Mouse (Mus musculus): Measurements from ENCODE around the gene Frem1.

The Frem1 gene

DNA sequence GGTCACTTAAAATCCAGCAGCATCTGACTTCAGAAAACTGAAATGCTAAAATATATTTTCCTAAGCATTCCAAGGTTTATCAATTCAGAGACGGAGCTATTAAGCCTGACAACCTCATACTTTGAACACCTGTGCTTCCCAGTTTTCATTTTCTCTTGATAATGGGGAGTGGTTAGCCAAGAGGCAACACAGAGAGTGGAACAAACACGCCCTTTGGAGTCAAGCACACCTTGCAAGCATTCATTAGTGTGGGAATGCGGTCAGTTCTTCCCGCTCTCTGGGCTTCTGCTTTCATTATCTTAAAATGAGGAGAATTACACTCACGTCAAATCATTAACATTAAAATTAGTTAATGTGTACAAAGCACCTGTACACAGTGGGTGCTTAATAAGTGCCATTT lies 122.1 kb downstream of the Frem1 start:
- DNase-seq (ENCODE audit: low spot score), result no peak

DNA sequence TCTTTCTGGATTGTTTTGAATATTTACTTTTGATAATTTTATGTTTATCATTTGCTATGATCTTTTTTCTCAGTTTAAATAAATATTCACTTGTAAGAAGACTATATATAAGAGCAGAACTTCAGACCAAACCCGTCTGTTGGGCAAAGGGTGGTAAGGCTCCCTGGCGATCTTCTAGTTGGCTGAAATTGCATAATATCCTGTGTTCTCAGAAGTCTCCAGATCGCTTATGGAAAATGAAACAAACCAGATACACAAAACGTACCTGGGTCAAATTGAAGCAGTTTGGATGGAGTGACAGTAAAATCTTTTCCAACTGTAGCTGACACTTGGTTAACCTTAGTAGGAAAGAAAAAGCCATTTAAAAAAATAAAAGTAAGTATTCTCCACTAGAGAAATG lies 130.2 kb downstream of the Frem1 start:
- no peak for DNase-seq (ENCODE audit: low spot score)

DNA sequence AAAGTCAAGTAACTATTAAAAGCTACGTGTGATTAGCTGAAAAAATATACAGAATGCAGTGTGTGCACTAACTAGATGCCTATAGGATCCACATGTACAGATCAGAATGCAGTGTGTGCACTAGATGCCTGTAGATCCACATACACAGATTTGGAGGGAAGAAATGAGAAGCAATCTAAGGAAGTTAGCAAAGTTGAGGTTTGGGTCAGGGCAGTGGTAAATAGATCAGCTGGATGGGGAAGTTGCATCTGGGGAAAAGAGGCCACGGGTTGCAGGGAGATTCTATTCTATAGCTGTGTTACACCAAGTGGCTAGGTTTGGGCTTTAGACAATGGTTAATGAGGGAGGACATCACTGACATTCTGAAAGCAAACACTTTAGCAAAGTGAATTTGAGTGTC lies 133.5 kb downstream of the Frem1 start:
- DNase-seq (ENCODE audit: low spot score), result no peak

DNA sequence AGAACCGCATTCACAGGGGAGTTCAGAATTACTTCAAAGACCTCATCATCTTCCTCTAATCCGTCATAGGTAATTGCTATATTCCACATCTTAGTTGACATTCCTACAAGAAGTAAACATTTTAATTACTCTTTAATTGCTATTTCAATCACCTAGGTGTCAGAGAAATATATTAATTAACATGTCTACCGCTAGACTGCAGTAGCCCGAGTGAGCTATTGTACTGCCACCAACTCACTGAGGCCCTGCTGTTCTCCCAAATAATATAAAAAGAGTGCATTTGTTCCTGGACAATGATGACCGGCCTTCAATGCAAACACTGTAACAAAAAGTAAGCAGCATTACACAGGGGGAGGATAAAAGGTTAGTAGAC lies 135.5 kb downstream of the Frem1 start:
- no peak for DNase-seq (ENCODE audit: low spot score)

DNA sequence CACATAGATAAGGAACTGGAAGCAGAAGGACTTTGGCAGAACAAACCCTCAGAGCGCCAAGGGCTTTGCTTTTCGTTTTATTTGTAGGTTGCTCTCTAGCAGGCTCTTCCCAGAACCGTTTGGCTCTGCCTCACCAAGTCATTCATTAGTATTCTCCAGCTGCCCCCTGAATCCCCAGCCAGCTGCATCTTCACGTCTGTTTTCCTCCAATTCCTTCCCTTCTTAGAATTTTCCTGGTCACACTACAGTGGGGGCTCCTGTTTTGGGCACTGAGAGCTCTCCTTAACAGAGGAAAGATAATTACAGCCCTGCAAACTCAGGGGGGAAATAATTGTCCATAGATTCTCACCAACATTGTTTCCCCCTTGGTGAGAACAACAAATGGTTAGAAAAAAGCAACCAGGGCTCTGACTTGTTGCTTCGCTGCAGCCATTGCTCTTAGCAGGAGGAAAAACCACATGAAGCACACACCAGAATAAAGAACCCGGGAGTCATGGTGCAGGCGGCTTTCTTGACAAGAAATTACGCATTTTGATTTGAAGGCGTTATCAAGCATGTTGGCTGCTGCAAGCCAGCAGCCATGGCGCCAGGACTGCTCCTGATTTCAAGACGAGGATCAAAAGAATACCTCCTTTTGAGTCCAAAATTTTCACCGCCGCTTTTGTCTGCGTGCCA lies 136.0 kb downstream of the Frem1 start:
- no peak for DNase-seq (ENCODE audit: low spot score)

DNA sequence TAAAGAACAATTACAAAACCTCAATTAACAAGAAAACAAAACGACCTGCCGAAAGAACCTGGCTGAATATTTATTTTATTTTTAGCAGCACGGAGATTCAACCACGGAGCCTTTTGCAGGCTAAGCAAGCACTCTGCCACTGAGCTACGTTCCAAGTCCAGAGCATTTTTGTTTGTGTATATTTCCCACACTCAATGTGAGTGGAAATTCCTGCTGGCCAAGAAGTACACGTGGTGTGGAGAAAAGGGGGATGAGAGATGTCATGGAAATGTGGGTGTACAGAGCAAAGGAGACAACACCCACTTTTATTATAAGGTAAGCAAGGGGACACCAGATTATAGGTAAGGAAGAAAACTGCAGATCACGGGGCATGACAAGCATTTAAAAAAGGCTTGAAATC lies 136.6 kb downstream of the Frem1 start:
- DNase-seq (ENCODE audit: low spot score), result no peak

DNA sequence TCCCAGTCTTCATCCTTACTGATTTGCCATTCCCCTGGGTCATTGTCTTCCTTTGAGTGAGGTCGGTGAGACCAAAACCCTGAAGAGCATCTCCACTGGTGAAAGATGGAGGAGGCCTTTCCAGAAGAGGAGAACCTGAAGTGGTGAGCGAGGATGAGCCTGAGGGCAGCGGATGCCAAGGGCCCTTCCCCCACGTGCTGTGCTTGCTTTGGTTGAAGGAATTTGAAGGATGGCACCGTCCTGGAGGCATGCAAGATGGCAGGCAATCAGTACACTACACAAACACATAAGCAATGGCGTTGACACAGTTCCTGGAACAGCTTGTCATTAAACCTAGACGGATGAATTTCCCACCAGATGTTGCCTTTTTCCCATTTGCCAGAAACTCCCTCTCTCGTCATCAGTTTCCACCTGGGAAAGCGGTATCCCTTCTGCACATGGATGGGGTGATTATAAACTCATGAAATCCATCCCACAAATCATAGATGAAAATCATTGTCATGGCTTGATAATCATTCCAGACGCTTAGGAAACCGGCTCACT lies 137.5 kb downstream of the Frem1 start:
- no peak for DNase-seq (ENCODE audit: low spot score)

DNA sequence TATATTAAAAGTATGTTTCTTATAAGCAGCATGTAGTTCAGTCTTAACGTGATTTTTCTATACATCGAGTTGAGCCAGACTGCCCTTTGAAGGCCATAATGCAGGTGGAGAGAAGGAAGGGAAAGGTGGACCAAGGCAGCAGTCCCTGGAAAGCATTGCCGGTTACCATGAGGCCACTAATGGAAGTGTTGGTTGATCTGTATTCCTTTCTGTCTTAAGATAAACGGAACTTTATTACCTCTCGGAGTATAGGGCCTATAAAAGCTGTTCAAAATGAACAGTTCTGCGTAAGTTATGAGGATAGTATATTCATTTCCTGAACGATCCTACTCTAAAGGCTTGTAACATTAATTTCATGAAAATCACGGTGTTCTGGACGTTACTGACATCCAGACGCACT lies 156.9 kb downstream of the Frem1 start:
- no peak for DNase-seq (ENCODE audit: low spot score)

DNA sequence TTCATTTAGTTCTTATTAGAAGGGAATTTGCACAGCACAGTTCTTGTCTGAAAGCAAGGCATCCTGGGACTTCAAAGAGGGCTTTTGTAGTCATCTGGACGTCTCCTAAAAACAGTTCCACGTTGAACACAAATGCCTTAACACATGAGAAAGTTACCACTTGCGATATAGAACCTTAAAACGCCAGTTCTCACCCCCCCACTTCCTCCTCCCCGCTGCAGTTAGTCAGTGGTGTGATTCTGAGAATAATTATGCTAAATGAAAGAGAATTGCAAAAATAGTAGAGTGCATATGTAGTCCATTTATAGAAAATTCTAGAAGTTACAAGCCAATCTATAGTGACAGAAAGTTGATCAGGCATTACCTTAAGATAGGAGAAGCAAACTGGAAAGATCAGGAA lies 159.9 kb downstream of the Frem1 start:
- no peak for DNase-seq (ENCODE audit: low spot score)

DNA sequence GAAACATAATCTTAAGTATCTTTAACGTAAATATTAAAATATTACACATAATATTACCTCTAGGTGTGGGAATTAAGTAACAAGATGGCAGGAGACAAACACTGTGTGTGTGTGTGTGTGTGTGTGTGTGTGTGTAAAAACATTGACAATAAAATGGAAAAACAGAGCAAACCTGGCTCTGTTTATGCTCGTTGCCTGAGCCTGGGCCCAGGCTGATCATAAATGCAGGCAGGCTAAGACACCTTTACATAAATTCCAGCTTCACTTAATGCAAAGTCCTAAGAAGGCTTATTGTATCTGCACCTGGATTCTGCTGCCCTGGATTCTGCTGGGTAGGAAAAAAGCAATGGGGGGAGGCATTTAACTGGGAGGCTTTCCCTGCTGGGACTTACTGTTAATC lies 160.6 kb downstream of the Frem1 start:
- DNase-seq (ENCODE audit: low spot score), result no peak

DNA sequence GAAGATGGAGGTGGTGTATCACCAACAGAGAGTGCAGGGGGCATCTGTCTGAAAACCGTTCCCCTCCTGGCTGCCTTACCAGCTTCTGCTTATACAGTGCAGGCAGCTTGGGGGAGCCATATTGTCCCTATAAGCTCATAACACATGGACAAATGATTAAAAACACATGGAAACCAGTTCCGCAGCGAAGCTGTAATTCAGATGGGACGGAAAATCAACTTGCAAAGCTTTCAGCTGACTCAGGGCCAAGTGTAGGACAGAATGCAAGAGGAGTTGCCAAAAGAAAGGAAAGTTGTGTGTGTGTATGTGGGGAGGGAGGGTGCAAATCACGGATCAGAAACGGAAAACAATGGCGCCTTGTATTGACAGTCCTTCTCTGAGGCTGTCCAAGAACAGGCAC lies 161.1 kb downstream of the Frem1 start:
- no peak for DNase-seq (ENCODE audit: low spot score)

DNA sequence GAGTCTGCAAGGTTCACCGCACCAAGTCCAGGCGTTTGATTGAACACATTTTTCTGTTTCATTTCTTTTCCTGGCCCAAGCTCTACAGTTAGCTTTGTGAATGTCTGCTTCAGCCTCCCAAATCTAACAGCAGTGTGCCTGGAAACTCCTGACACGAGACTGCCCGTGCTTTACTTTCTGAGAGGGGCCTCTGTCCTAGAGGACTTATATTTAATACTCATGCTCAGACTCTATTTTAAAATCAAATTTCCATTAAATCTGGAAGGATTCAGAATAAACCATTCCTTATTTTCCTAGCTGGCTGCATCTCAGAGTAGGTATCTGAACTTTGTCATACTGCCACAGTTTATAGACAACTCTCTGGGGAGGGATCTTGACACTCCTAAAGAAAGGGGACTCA lies 161.6 kb downstream of the Frem1 start:
- DNase-seq (ENCODE audit: low spot score), result no peak

DNA sequence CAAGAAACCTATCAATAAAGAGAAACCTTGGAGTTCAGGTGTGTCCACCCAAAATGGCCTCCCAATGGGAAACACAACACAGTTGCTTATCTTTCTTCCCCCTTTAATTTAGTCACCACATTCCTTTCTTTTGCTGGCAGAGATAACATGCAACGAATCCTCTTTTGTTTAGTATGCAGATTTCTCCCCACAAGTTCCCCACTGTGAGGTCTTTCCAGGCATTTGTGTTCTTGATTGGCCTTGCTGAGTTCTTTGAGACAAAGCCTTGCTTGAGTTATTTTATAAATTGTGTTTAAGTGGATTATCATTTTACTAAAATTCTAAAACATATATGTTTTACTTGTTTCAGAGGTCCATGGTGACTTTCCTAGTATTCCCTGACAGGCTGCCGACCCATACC lies 166.0 kb downstream of the Frem1 start:
- no peak for DNase-seq (ENCODE audit: low spot score)

DNA sequence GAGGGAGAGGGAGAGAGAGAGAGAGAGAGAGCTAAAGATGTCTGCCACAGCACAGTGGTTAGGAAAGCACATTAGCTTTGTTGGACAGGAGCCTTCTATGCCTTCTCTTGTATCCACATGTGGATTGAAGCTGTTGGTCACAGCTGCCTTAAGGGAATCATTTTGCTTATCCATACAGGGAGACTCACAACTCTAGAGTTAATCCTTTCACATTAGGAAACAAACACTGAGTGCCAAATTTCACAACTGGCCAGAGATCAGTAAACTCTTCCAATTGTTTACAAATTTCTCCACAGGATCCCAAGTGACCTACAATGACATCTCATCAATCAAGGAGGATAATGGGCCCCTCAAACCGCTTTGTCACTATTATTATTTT lies 166.6 kb downstream of the Frem1 start:
- no peak for DNase-seq (ENCODE audit: low spot score)

DNA sequence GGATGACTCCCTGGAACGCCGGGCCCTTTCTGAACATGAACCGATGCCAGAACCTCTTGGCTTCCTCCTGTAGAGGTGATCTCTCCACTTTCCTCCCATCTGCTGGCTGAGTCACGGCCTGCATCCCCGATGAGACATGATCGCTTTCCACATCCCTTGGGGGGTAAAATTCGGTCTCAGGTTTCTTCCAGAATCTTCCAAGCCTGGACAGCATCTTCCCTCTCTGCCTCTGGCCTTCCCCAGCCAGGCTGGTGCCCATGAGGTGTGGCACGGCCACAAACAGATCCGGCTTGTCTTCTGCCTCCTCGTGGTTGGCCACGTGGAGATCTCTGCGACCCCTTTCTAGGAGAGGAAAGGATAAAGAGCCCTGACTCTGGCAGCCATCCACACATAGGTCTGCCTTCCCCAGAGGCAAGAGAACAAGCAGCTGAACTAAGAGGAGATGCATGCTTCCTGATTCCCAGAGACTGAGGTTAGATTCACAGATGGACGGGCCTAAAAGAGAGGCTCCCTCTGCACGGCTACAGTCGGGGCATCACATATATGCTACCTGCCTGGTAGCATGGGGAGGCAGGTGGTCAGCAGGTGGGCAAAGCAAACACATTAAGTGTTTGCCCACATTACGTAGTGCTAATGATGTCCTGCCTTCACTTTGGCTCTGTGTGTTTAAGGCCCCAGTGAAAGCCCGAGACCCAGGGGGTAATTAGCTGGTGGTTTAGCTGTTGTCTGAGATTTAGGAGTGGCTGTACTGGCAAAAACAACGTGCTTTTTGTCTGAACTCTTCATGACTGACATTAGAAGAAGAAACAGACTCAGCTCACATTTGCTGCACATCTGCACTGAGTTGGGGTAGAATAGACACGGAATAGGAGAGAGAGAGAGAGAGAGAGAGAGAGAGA lies 167.3 kb downstream of the Frem1 start, which contains the start of gene Cer1:
TSS of gene Cer1 (minus strand) at position 513 of the 899 bp plus-strand sequence.
- DNase-seq (ENCODE audit: low spot score), result no peak

DNA sequence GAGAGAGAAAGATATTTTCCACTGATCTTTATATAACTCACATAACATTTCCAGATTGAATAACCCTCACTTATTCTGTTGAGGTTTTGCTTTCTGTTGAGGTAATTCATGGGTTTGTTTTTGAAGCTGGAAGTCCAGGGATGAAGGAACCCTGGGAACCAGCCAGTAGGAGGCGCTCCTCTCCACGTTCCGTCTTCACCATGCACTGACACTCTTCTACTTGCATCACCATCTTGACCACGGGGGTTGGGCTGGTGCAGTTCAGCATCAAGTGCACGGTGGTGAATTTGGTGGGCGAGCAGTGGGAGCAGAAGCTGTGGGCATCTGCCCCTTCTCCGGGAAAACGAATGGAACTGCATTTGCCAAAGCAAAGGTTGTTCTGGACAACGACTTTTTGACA lies 169.6 kb downstream of the Frem1 start:
- no peak for DNase-seq (ENCODE audit: low spot score)

DNA sequence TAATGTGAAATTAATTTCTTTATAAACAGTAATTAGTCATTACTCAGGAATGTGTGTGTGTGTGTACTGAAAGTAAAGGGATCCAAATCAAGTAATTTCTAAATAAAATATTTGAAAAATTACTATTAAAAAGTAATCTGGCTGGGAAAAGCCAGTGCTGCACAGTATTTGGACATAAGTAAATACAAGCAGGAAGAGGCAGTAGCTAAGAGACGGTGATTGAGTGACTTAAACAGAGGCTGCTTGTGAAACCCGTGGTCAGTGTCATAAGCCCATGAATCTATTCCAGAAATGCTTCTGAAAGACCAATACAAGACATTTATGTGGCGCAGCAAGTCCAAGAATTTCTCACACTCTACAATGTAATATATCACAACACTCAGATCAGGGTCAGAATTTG lies 170.8 kb downstream of the Frem1 start:
- no peak for DNase-seq (ENCODE audit: low spot score)

DNA sequence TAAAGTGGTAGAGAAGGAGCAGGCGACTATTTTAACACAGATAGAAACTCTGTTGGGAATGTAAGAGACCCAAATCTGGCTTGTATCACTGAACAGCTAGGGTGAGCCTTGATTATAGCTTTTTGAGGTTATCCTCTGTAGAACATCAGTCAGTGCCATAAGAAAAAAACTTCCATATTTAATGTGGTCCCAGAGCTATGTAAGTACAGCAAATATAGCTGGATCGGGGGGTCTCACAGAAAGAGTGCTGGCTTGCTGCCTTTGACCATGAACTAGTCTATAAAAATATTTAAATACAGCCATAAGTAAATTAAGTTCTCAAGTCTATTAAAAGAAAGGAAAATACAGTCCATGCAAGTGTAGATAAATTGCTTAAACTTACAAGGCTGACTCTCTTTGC lies 171.9 kb downstream of the Frem1 start:
- DNase-seq (ENCODE audit: low spot score), result no peak

DNA sequence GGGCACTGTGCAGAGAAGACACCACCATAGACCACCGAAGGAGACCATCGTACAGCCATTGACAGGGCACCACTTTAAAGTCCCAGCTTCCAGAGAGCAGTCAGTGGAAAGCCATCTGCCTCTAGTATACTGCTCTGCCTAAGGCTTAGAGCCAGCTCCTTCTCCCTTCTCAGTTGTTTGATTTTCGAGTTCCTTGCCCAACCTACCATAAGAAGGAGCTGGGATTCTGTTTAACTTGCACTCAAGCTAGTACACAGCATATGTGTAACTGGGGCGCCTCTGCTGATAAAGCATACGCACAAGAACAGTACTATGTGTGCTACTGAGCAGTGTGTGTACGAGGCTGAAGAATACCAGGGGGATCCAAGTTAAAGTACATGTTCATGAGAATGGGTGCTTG lies 173.0 kb downstream of the Frem1 start:
- DNase-seq (ENCODE audit: low spot score), result no peak

DNA sequence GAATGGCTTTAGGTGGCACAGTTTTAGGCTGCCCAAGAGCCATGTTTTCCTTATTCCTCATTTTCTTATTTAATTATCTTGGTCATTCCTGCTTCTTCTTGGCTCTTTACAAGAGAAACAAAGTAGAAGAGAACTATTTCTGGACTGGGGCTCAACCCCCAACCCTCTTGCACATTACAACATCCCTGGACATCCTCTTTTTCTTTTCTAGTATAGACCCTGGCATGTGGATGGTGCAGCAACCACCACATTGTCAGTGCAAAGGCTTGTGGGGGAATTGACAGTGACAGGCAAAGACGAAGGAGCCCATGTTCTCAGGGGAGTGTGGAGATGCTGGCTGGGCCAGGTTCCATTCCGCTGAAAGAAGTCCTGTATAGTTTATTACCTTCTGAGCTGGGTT lies 175.5 kb downstream of the Frem1 start:
- DNase-seq (ENCODE audit: low spot score), result no peak

DNA sequence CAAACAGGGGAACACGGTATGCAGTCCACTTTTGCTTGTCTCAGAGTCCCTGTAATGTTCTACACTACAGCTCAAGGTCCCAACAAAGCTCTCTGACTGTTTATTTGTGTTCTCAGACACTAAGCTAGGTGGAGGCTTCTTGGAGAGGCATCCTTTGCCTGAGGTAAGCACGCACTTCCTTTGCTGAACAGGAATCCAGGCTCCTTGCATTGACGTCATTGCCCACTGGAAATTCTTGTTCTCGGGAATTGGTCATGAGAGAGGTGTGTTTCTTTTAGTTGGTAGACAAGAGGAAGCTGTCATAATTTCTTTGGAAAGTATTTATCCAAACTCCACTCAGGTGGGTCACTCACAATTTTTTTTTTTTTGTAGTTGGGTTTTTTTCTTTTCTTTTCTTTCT lies 176.6 kb downstream of the Frem1 start:
- no peak for DNase-seq (ENCODE audit: low spot score)

DNA sequence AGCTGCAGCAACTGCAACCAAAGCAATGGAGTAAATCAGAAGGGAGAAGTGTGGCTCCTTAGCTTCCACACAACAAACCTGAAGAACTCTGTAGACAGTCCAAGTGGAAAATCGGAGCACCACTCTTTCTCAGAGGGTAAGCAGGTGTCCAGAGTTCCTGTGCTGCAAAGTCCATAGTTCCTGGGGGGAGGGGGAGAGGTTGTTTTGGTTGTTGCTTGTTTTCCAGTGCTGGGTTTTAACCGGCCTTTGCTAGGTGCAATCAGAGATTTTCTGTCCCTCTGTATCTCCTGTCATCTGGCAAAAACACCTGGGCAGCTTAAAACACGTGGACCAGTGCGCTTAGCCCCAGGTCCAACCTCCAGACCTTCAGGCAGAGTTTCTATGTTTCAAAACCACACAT lies 177.3 kb downstream of the Frem1 start:
- peak; percentile 59 for DNase-seq (ENCODE audit: low spot score)

DNA sequence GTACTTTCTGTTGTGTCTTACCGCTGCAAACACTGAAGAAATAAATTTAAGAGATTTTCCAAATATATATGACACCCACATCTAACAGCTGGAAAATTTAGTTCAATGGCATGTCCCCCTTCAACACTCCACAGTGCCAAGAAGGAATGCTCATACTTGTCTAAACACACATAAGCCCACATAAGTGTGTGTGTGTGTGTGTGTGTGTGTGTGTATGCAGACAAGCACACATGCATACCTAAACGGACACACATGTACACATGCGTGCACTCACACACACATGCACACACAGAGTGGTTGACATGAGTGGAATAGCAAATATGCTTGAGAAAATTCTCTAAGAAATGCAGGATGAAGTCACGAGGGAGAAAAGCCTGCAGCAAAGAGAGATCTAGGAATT lies 179.6 kb downstream of the Frem1 start:
- no peak for DNase-seq (ENCODE audit: low spot score)

DNA sequence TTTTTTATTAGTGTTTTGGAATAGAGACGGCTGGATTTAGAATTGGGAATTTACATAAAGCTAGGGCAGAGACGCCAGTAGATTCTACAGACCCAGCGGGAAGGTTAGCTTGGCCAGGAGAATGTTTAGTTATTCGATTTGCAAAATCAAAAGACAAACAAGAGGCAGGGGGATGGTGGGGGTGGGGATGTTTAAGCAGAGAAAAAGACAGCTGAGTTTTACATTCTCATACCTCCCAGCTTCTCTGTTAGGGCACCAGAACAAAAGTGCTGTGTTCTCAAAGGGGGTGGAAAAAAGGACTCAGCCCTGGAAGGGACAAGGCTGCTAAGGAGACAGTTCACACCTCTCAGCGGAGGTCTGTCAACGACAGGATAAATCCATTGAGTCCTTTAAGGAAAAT lies 180.0 kb downstream of the Frem1 start:
- DNase-seq (ENCODE audit: low spot score), result no peak

Data from yolk sac, embryonic 10.5 days (tissue).